Mouse (Mus musculus) heart, embryonic 11.5 days (tissue): ENCODE results near the gene Krt20. TPM values are rescaled to one million over a fixed set of nuclear protein-coding genes. Genes with fewer than 3 reads are reported as not detected.

Experiments used
- ATAC-seq: fragments of 200-750 bp; cut with Nextera tagmentation; replicated peaks from 2 replicates; pipeline ENCODE4 v1.8.0; 2017; ENCODE audit warnings: moderate library complexity; ENCODE audit not compliant: insufficient number of reproducible peaks, low FRiP score, low TSS enrichment
- H3K27ac ChIP-seq: fragments of 300-500 bp; sonication (generic); 2 replicates; pipeline ENCODE4 v1.5.1; 2014; ENCODE audit warnings: mild to moderate bottlenecking, low read depth, low read length
- H3K27me3 ChIP-seq: fragments of 300-500 bp; sonication (generic); 2 replicates; pipeline ENCODE4 v1.6.1; 2014; ENCODE audit warnings: mild to moderate bottlenecking, low read length, mixed read lengths; ENCODE audit not compliant: control insufficient read depth, insufficient read depth
- H3K36me3 ChIP-seq: fragments of 300-500 bp; sonication (generic); 2 replicates; pipeline ENCODE4 v1.6.1; 2014; ENCODE audit warnings: mild to moderate bottlenecking, low read length, moderate library complexity, mixed read lengths; ENCODE audit not compliant: control insufficient read depth, insufficient read depth
- H3K4me1 ChIP-seq: fragments of 300-500 bp; sonication (generic); 2 replicates; pipeline ENCODE4 v1.6.1; 2014; ENCODE audit warnings: low read length; ENCODE audit not compliant: control insufficient read depth, insufficient read depth
- H3K4me2 ChIP-seq: fragments of 300-500 bp; sonication (generic); 2 replicates; pipeline ENCODE4 v1.6.1; 2014; ENCODE audit warnings: mild to moderate bottlenecking, moderate library complexity
- H3K4me3 ChIP-seq: fragments of 300-500 bp; sonication (generic); 2 replicates; pipeline ENCODE4 v1.5.1; 2014; ENCODE audit warnings: low read depth, low read length
- H3K9ac ChIP-seq: fragments of 300-500 bp; sonication (generic); 2 replicates; pipeline ENCODE4 v1.6.1; 2014; ENCODE audit warnings: mild to moderate bottlenecking, low read depth, low read length, moderate library complexity
- H3K9me3 ChIP-seq: fragments of 300-500 bp; sonication (generic); replicated peaks from 2 replicates; pipeline ENCODE4 v1.6.1; 2016; ENCODE audit warnings: low read length; ENCODE audit not compliant: control insufficient read depth
- WGBS: fragments of 180-500 bp; shearing (Covaris S2); extraction: QIAGEN DNeasy Blood & Tissue Kit; methylation state at CpG from one replicate; pipeline ENCODE4 v1.1.7; 2014; ENCODE audit not compliant: insufficient replicate concordance; 5-methylcytosine and 5-hydroxymethylcytosine counted together
- polyA plus RNA-seq: library from polyadenylated mRNA; unstranded; fragments of >200 nt; fragmentation: Nextera tagmentation; extraction: Ambion mirVana; gene quantifications from 2 replicates; pipeline ENCODE4 v1.2.1, GENCODE M21; 2014

Gene Krt20
- polyA plus RNA-seq, 1 experiment from 2014 or later = 3.7 TPM

DNA sequence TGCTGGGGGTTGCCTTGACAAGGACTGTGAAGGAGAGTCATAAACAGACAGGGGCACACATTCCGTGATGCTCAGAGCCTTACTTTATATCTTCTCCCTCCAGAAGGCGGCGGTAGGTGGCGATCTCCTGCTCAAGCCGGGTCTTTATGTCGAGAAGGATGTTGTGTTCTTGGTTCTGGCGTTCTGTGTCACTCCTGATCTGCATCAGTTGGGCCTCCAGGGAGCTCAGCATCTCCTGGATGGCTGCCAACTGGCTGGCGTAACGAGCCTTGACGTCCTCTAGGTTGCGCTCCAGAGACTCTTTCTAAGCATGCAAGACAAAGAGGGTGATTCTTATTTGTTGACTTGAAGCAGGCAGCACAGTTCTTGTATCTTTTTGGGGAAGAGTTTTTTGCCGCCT, 7.3 kb downstream of the Krt20 start:
- no peaks in the 10 kb centered on the region for H3K9me3 ChIP-seq
- H3K9ac ChIP-seq = no peak overlapping the region
- no peak overlapping the region for H3K4me2 ChIP-seq
- no peaks in the 10 kb centered on the region for H3K36me3 ChIP-seq
- H3K27ac ChIP-seq = no peak overlapping the region
- WGBS = 48% methylated on average over 12 of the region's 12 CpGs
- no peak for ATAC-seq
- H3K27me3 ChIP-seq = no peaks in the 10 kb centered on the region
- H3K4me3 ChIP-seq = no peak overlapping the region
- H3K4me1 ChIP-seq = no peaks in the 10 kb centered on the region

GRCm38 (mm10) chr11:99422159-99422558, 15.8 kb downstream of the Krt20 start, which contains the start of gene Krt12:
Krt12 (minus strand) TSS chr11:99422259.
- no peak within 1 kb of the TSS for H3K4me3 ChIP-seq
- no peak for ATAC-seq
- no peak within 1 kb of the TSS for H3K27ac ChIP-seq
- no peaks in the 10 kb centered on the region for H3K4me1 ChIP-seq
- H3K27me3 ChIP-seq = no peaks in the 10 kb centered on the region
- H3K36me3 ChIP-seq = no peaks in the 10 kb centered on the region
- no peak within 1 kb of the TSS for H3K9ac ChIP-seq
- H3K4me2 ChIP-seq = no peak within 1 kb of the TSS
- 72% methylated on average over 10 of the region's 10 CpGs for WGBS
- H3K9me3 ChIP-seq = no peaks in the 10 kb centered on the region

GRCm38 (mm10) chr11:99420586-99420985, 17.4 kb downstream of the Krt20 start:
- Histone ChIP-seq H3K4me2 (no peak overlapping the region), H3K27ac (no peak overlapping the region), H3K9me3 (no peaks in the 10 kb centered on the region), H3K4me3 (no peak overlapping the region), H3K27me3 (no peaks in the 10 kb centered on the region), H3K4me1 (no peaks in the 10 kb centered on the region), H3K9ac (no peak overlapping the region), H3K36me3 (no peaks in the 10 kb centered on the region)
- WGBS = 40% methylated on average over 10 of the region's 10 CpGs
- no peak for ATAC-seq

- Histone ChIP-seq H3K9ac (no peak overlapping the region), H3K4me2 (no peak overlapping the region), H3K4me3 (no peak overlapping the region), H3K27me3 (peaks cover 4% of the 10 kb centered on the region; the same call in 1 of the 2 replicates), H3K27ac (no peak overlapping the region), H3K36me3 (no peaks in the 10 kb centered on the region), H3K9me3 (no peaks in the 10 kb centered on the region), H3K4me1 (no peaks in the 10 kb centered on the region)
- WGBS = 58% methylated on average over 16 of the region's 16 CpGs
- ATAC-seq = no peak
Observed at GRCm38 (mm10) chr11:99417819-99418218, 20.1 kb downstream of the Krt20 start.

DNA sequence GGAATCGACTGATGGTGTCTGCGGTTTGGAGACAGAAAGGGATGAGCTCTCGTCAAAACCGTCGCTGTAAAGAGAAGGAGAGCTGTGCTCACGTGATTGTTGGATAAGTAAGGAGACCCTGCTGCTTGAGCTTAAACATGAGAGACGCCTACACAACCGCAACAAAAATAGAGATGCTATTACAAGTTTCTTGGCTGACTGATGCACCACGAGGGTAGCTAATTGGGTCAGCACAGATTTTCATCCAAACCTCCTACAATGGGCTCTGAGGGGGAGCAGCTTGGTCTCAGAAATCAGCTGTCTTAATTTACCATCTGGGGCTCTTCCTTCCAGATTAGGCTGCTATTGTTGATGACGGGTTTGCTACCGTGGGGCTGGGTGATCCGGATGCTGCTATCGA, 21.0 kb downstream of the Krt20 start:
- Histone ChIP-seq H3K9ac (no peak overlapping the region), H3K27me3 (peaks cover 4% of the 10 kb centered on the region; the same call in 1 of the 2 replicates), H3K27ac (no peak overlapping the region), H3K4me1 (no peaks in the 10 kb centered on the region), H3K4me3 (no peak overlapping the region), H3K36me3 (no peaks in the 10 kb centered on the region), H3K9me3 (no peaks in the 10 kb centered on the region), H3K4me2 (no peak overlapping the region)
- ATAC-seq = no peak
- 81% methylated on average over 13 of the region's 13 CpGs for WGBS

- Histone ChIP-seq H3K4me2 (no peak overlapping the region), H3K27me3 (peaks cover 4% of the 10 kb centered on the region; the same call in 1 of the 2 replicates), H3K9ac (no peak overlapping the region), H3K36me3 (no peaks in the 10 kb centered on the region), H3K4me1 (no peaks in the 10 kb centered on the region), H3K9me3 (no peaks in the 10 kb centered on the region), H3K4me3 (no peak overlapping the region), H3K27ac (no peak overlapping the region)
- no peak for ATAC-seq
- 81% methylated on average over 13 of the region's 13 CpGs for WGBS
Observed at GRCm38 (mm10) chr11:99414463-99415147, 23.3 kb downstream of the Krt20 start.

GRCm38 (mm10) chr11:99413247-99413646, 24.7 kb downstream of the Krt20 start:
- H3K4me2 ChIP-seq = no peak overlapping the region
- no peak overlapping the region for H3K4me3 ChIP-seq
- ATAC-seq = no peak
- no peak overlapping the region for H3K9ac ChIP-seq
- no peaks in the 10 kb centered on the region for H3K9me3 ChIP-seq
- H3K36me3 ChIP-seq = no peaks in the 10 kb centered on the region
- no peaks in the 10 kb centered on the region for H3K4me1 ChIP-seq
- H3K27ac ChIP-seq = no peak overlapping the region
- WGBS = 18% methylated on average over 6 of the region's 6 CpGs
- peaks cover 6% of the 10 kb centered on the region; the same call in 1 of the 2 replicates for H3K27me3 ChIP-seq

GRCm38 (mm10) chr11:99406186-99406585, 31.8 kb downstream of the Krt20 start:
- no peak for ATAC-seq
- no peak overlapping the region for H3K27ac ChIP-seq
- H3K4me1 ChIP-seq = no peaks in the 10 kb centered on the region
- H3K4me2 ChIP-seq = no peak overlapping the region
- no peak overlapping the region for H3K9ac ChIP-seq
- 0 out of 2 replicates have a peak, but pooled peaks cover 3% of the 10 kb centered on the region for H3K27me3 ChIP-seq
- no peaks in the 10 kb centered on the region for H3K9me3 ChIP-seq
- no peaks in the 10 kb centered on the region for H3K36me3 ChIP-seq
- WGBS = 71% methylated on average over 10 of the region's 10 CpGs
- H3K4me3 ChIP-seq = no peak overlapping the region

- no peak for ATAC-seq
- Histone ChIP-seq H3K27me3 (peaks cover 8% of the 10 kb centered on the region), H3K9ac (no peak overlapping the region), H3K36me3 (no peaks in the 10 kb centered on the region), H3K4me2 (no peak overlapping the region), H3K4me1 (no peaks in the 10 kb centered on the region), H3K4me3 (no peak overlapping the region), H3K9me3 (no peaks in the 10 kb centered on the region), H3K27ac (no peak overlapping the region)
- 76% methylated on average over 13 of the region's 13 CpGs for WGBS
Observed at GRCm38 (mm10) chr11:99399956-99400549, 37.9 kb downstream of the Krt20 start.
